Mouse (Mus musculus) myocyte (in vitro differentiated cells): Measurements from ENCODE around the gene Inhbe.

Source experiments
- CEBPB ChIP-seq: IDR thresholded peaks from 2 replicates; pipeline ENCODE4 v1.6.1; 2011; ENCODE audit warnings: mild to moderate bottlenecking, moderate library complexity; ENCODE audit not compliant: poor library complexity, insufficient read depth, severe bottlenecking
- E2F4 ChIP-seq: IDR thresholded peaks from one replicate; pipeline ENCODE4 v1.6.1; 2011; ENCODE audit warnings: mild to moderate bottlenecking, control low read depth, moderate library complexity; ENCODE audit not compliant: insufficient read depth
- MAX ChIP-seq: IDR thresholded peaks from one replicate; pipeline ENCODE4 v1.6.1; 2011; ENCODE audit warnings: low read depth, mild to moderate bottlenecking, control low read depth
- MYOD1 ChIP-seq, 3 experiments: IDR thresholded peaks; one replicate each; pipeline ENCODE4 v1.6.1; 2011; ENCODE audit warnings: control low read depth in 2 of 3, low read depth in 2 of 3, mild to moderate bottlenecking in 2 of 3, moderate library complexity in 1 of 3; ENCODE audit not compliant: insufficient read length in 2 of 3, control insufficient read depth in 1 of 3
- MYOG ChIP-seq, 3 experiments: IDR thresholded peaks; one replicate each; pipeline ENCODE4 v1.6.1; 2011; ENCODE audit warnings: control low read depth in 2 of 3, low read depth in 2 of 3, mild to moderate bottlenecking in 2 of 3; ENCODE audit not compliant: insufficient read length in 2 of 3, control insufficient read depth in 1 of 3, insufficient read depth in 1 of 3
- POLR2A ChIP-seq: IDR thresholded peaks from one replicate; pipeline ENCODE4 v1.6.1; 2011; ENCODE audit warnings: low read depth, mild to moderate bottlenecking, control low read depth, moderate library complexity; ENCODE audit not compliant: insufficient read length
- POLR2AphosphoS2 ChIP-seq: IDR thresholded peaks from one replicate; pipeline ENCODE4 v1.6.1; 2011; ENCODE audit warnings: low read depth, control low read depth; ENCODE audit not compliant: insufficient read length
- SRF ChIP-seq: IDR thresholded peaks from one replicate; pipeline ENCODE4 v1.6.1; 2011; ENCODE audit warnings: low read depth; ENCODE audit not compliant: control insufficient read depth, insufficient read length
- TCF12 ChIP-seq: IDR thresholded peaks from one replicate; pipeline ENCODE4 v1.6.1; 2011; ENCODE audit warnings: mild to moderate bottlenecking, control low read depth; ENCODE audit not compliant: poor library complexity, insufficient read depth, severe bottlenecking
- TCF3 ChIP-seq: IDR thresholded peaks from one replicate; pipeline ENCODE4 v1.6.1; 2011; ENCODE audit warnings: low read depth, control low read depth; ENCODE audit not compliant: insufficient read length
- USF1 ChIP-seq: IDR thresholded peaks from one replicate; pipeline ENCODE4 v1.6.1; 2011; ENCODE audit warnings: low read depth, mild to moderate bottlenecking, control low read depth, moderate library complexity

GRCm38 (mm10) chr10:127351285-127351595 lies 3.0 kb downstream of the Inhbe start:
- TF ChIP-seq USF1 (no peak), MAX (no peak), POLR2AphosphoS2 (no peak), TCF12 (no peak), MYOD1 (IDR thresholded peaks at IDR 0.05; ENCODE audit: control insufficient read depth in 1 of 3, insufficient read length in 2 of 3, low read depth in 2 of 3) (no peak), POLR2A (no peak), CEBPB (no peak), MYOG (IDR thresholded peaks at IDR 0.05; ENCODE audit: control insufficient read depth in 1 of 3, insufficient read depth in 1 of 3, insufficient read length in 2 of 3, low read depth in 2 of 3) (no peak), E2F4 (no peak), TCF3 (no peak), SRF (no peak)
